Mouse (Mus musculus) left cerebral cortex, adult 2 months (tissue): Measurements from ENCODE around the gene Smyd3. TPM values are rescaled to one million over a fixed set of nuclear protein-coding genes. Genes with fewer than 3 reads are reported as not detected.
A peak's percentile ranks its signal among the peaks of the same experiment; 100 is the strongest.

Experiments
- DNase-seq, 2 experiments: peaks; one replicate each; pipeline ENCODE4 v3.0.0; 2021 to 2022; ENCODE audit warnings: low spot score in 2 of 2, mixed read lengths in 1 of 2; ENCODE audit errors: extremely low spot score in 1 of 2
- H3K27ac ChIP-seq: fragments of 200-600 bp; 2 replicates; pipeline ENCODE4 v1.8.1; 2022
- H3K4me3 ChIP-seq: fragments of 200-600 bp; 2 replicates; pipeline ENCODE4 v1.8.1; 2022
- CTCF ChIP-seq: fragments of 200-600 bp; IDR thresholded peaks from 2 replicates; pipeline ENCODE4 v1.8.1; 2022; ENCODE audit warnings: antibody characterized with exemption, mild to moderate bottlenecking, moderate library complexity
- intact Hi-C: fragments of 180-260 bp; cut with DNase I; formaldehyde crosslinking; loops from one replicate; pipeline ENCODE4 v1.15.1; 2025
- total RNA-seq, 2 experiments: library from RNA; stranded (reverse); gene quantifications; 2 replicates each; pipeline ENCODE4 v1.2.3; 2021

The Smyd3 gene
- total RNA-seq, 2 experiments from 2014 or later = 25.0 to 25.6 TPM

DNA sequence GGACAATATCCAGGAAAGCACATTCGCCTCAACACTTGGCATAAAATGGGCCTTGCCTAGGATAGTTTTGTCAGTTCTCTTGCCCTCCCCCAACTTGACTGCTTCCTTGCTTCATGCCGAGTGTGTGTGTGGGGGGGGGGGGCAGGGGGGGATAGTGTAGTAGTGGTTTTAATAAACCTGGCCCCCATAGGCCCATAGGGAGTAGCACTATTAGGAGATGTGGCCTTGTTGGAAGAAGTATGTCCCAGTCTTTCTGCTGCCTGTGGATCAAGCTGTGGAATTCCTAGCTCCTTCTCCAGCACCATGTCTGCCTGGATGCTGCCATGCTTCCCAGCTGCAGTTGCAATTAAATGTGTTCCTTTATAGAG lies 71.0 kb downstream of the Smyd3 start:
- TF ChIP-seq CTCF = no peak
- no peak for DNase-seq
- no peak overlapping the region for H3K27ac ChIP-seq
- intact Hi-C loops = no loop called here
- H3K4me3 ChIP-seq = no peak overlapping the region

- intact Hi-C loops = no loop called here
- Histone ChIP-seq H3K27ac (no peak overlapping the region), H3K4me3 (no peak overlapping the region)
- TF ChIP-seq CTCF = no peak
- DNase-seq = no peak
Measured at GRCm38 (mm10) chr1:179446127-179446844, 71.6 kb downstream of the Smyd3 start.

DNA sequence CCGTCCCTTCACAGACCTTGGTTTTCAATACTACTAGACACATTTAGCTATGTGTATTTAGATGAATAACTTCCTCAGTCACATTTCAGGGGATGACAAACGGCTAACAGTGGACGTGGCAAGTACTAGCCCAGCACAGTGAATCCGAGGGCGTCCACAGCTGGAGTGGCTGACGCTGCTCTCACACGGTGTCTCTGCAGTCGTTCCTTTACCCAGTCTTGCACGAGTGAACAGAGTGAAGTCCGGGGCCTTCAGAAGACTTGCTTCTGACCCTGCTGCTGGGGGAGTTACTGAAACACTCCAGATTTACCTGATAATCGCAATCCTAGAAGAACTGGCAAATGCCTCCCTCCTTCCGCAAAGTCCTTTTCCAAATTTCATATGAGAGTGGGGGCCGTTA lies 74.0 kb downstream of the Smyd3 start:
- intact Hi-C loops = no loop called here
- Histone ChIP-seq H3K4me3 (no peak overlapping the region), H3K27ac (no peak overlapping the region)
- DNase-seq = no peak
- TF ChIP-seq CTCF = no peak

DNA sequence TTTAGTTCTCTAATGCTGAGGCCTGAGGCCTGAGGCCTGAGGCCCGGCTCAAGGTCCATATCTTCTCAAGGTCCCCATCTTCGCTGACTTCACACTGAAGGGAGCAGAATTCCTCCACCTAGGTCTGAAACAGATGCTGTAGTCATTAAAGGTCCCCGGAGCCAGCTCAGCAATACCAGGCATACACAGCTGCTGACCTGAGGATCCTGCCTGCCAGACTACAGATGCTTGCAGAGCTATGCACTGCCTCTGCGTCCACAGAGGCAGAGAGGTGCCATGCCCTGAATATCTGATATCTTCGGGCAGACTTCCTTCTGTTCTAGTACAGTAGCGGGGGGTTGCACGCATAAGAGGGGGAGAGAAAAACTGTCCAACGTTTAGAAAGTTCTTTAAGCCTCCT lies 74.4 kb downstream of the Smyd3 start:
- no peak for DNase-seq
- intact Hi-C loops = no loop called here
- Histone ChIP-seq H3K4me3 (no peak overlapping the region), H3K27ac (no peak overlapping the region)
- TF ChIP-seq CTCF = no peak

DNA sequence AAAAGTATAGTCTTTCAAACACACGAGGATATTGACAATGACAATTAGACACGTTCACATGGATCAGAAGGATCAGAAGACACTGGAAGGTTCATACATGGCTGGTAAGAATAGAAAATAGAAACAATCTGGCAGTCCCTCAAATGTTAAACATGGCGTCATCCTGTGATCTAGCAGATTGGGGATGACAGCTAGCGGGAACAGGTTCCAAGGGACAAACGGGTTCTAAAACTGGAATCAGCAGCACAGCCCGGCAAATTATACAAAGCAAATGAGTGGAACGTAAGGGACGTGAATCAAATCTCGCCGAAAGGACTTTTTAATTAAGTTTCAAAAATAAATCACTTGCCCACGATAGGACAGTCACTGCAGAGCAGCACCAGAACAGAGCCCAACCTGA lies 81.2 kb downstream of the Smyd3 start:
- no peak overlapping the region for H3K27ac ChIP-seq
- no peak for TF ChIP-seq CTCF
- intact Hi-C loops = no loop called here
- DNase-seq = peak in 1 of 2 experiments; percentile 20
- H3K4me3 ChIP-seq = no peak overlapping the region

GRCm38 (mm10) chr1:179434443-179435260 lies 83.2 kb downstream of the Smyd3 start:
- Histone ChIP-seq H3K27ac (no peak overlapping the region), H3K4me3 (no peak overlapping the region)
- DNase-seq = no peak
- intact Hi-C loops = no loop called here
- no peak for TF ChIP-seq CTCF

DNA sequence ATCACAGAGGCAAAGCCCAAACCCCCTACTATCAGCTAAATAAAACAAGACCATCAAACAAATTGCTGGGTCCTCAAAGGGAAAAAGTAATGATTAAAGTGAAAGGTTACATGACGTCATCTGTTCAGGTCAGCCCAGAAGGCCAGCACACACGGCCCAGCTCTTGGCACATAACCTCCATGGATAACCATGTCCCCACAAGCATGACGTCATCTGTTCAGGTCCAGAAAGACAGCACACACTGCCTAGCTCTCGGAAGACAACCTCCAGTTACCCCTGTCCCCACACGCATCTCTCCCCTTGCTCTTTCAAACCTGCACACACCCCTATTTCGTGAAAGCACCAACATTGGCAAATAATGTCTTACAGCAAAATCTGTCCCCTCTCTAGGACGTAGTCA lies 84.0 kb downstream of the Smyd3 start:
- Histone ChIP-seq H3K27ac (no peak overlapping the region), H3K4me3 (no peak overlapping the region)
- no peak for TF ChIP-seq CTCF
- intact Hi-C loops = no loop called here
- no peak for DNase-seq

DNA sequence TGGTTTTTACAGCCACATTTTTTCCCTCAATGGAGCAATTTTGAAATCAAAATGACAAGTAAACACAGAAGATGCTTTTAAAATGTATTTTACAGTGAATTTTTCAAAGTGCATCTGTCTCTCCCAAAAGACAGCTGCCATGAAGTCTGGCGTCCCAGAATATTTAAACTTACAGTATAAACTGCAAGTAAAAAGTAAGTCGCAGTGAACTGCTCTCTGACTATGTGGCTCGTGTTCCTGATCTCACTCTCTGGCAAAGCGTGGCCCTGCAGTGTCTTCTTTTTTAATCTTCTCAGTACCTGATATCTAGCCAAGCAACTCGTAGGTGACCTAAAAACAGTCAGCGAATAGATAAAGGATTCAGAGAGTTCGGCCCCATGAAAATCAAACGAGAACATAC lies 84.5 kb downstream of the Smyd3 start:
- no peak for DNase-seq
- no peak for TF ChIP-seq CTCF
- intact Hi-C loops = no loop called here
- H3K4me3 ChIP-seq = no peak overlapping the region
- no peak overlapping the region for H3K27ac ChIP-seq

- Histone ChIP-seq H3K4me3 (no peak overlapping the region), H3K27ac (no peak overlapping the region)
- intact Hi-C loops = no loop called here
- no peak for TF ChIP-seq CTCF
- no peak for DNase-seq
Measured at GRCm38 (mm10) chr1:179430077-179430476, 87.8 kb downstream of the Smyd3 start.

GRCm38 (mm10) chr1:179424879-179425472 lies 92.9 kb downstream of the Smyd3 start:
- no peak overlapping the region for H3K4me3 ChIP-seq
- DNase-seq = no peak
- H3K27ac ChIP-seq = no peak overlapping the region
- no peak for TF ChIP-seq CTCF
- intact Hi-C loops = no loop called here

GRCm38 (mm10) chr1:179419091-179419490 lies 98.8 kb downstream of the Smyd3 start:
- no peak overlapping the region for H3K27ac ChIP-seq
- intact Hi-C loops = no loop called here
- no peak for TF ChIP-seq CTCF
- H3K4me3 ChIP-seq = no peak overlapping the region
- no peak for DNase-seq

DNA sequence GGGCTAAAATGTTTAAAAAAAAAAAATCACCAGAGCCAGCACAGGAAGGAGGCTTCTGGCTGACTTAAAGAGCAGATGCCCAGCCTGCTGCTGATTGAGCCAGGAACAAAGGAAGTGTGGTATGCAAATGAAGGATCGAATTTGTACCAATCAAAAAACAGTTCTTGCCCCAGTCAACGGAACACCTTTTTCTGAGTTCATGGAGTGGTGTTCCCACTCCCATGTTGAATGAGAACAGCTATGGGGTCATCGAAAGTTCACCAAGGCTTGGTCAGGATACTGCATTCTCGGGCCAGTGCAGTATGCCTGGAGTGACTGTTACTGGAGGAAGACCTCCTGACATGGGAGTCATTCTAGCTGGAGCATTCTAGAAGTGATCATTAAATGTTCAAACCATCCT lies 109.8 kb downstream of the Smyd3 start:
- intact Hi-C loops = no loop called here
- H3K27ac ChIP-seq = no peak overlapping the region
- DNase-seq = no peak
- TF ChIP-seq CTCF = no peak
- H3K4me3 ChIP-seq = no peak overlapping the region
